Mouse (Mus musculus) heart, postnatal 0 days (tissue): ENCODE measurements around the gene Phf2.

Source experiments
- CTCF ChIP-seq: IDR thresholded peaks from 2 replicates; pipeline ENCODE4 v1.5.1; 2016; ENCODE audit warnings: antibody characterized with exemption, control low read depth, low read depth
- EP300 ChIP-seq: IDR thresholded peaks from 2 replicates; pipeline ENCODE4 v1.6.1; 2016; ENCODE audit warnings: antibody characterized with exemption, low read depth

GRCm38 (mm10) chr13:48782727-48783725, 87.9 kb downstream of the Phf2 start:
- TF ChIP-seq CTCF = no peak
- no peak for TF ChIP-seq EP300
